Mouse (Mus musculus): ENCODE measurements around the gene Gemin7.

The Gemin7 gene

DNA sequence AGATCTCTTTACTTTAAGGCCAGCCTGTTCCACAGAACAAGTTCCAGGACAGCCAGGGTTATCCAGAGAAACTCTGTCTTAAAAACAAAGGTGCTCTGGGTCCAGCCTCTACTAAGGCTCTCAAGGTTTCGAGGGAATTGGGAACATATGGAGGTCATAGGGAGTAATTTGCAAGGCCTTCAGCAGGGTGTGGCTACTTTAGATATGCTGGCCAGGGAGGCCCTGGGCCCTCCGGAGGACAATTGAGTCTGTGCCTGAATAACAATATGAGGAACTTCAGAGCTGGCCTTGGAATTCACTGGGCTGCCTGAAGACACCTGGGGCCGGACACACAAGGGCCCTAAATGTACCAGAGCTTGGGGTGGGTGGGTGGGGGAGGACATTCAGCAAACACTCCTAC, 1.8 kb downstream of the Gemin7 start:
- no peak for DNase-seq

DNA sequence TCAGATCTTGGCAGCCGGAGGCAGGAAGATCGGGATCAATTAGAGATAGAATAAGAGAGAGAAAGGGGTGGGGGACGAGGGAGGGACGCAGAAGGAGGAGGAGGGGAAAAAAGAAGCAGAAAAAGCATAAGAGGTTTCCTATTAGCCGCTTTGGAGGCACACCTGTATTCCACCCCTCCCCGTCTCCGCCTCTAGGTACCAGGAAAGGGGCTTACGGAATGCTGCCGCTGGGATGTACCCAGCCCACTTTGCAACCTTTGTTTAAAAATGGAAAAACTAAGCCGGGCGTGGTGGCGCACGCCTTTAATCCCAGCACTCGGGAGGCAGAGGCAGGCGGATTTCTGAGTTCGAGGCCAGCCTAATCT, 3.6 kb downstream of the Gemin7 start:
- no peak for DNase-seq

DNA sequence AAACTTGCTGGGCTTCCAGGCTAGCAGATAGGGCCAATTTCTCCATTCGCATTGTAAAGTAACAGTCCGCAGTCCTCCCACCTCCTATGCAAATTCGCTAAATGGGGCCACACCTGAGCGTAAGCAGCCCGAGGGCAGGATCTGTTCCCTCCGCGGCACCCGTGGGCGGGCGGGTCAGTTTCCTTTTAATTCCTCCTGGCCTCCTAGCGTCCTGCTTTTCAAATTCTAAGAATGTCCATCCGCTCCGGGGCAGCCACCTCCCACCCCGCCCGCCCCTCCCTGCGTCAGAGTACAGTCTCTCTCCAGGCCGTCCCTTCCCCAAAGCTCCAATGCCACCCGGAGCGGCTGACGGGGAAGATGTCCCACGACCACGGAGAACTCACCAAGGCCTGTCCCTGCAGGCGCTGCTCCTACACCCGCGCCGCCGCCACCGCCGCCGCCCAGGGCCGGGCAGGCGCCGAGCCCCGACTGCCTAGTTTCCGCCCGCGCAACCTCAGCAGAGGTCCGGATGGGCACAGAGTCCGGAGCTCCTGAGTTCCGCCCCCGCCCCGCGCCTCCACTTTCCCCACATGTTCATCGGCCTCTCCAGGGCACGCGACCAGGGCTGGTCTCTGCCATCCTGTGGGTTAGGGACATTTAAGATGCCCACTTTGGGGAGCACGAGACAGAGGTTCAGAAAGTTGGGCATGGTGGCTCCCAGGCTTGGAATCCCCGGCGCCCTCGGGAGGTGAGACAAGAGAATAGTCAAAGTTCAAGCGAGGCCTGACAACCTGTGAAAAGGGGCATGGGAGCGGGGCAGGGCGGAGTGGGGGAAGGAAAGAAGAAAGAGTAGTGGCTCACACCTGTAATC, 4.2 kb downstream of the Gemin7 start:
- peak; percentile 86 to 89 for DNase-seq

DNA sequence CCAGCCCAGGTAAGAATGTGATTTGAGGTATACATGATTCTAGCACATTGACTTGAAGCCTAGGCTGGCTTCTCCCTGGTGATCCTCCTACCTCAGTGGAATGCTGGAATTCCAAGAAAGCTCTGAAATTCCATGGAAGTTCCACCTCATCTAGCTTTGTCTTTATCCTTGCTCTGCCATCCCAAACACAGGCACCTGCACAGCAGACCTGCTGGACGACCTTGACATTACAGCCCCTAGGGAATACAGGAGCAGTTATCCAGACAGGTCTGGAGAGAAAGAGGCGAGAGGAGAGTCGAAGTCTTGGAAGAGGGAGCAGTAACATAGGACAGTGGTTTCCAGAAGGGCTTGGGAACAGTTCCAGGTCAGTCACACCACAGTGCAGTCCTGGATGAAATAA, 7.7 kb downstream of the Gemin7 start:
- no peak for DNase-seq

DNA sequence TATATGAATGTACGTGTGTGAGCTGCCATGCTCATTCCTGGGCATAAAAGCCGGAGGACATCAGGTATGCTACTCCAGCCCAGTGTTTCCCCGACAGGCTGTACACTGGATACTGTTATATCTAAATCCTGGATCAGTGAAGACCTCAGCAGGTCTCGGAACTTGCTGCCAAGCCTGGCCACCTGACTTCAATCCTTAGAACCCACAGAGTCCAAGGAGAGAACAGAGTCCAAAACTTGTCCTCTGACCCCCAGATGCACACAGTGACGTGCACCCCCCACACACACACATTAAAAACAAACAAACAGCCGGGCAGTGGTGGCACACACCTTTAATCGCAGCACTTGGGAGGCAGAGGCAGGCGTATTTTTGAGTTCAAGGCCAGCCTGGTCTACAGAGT, 10.0 kb downstream of the Gemin7 start:
- no peak for DNase-seq

DNA sequence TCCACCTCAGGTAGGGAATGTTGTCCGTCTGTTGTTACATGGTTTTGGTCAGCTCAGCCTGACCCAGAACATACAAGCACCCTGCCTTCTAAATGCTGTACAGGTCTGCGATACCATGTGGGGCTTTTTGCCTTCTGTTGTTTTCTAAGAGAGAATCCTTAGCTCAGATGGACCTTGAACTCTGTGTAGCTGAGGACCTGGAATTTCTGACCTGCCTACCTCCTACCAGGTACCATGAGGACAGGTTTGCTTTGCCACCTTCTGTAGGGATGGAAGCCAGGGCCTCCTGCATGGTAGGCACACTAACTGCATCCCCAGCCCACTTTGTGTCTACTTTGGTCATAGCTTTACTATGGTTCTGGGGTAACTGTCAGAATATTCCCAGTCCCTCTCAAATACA, 11.6 kb downstream of the Gemin7 start:
- DNase-seq = no peak

DNA sequence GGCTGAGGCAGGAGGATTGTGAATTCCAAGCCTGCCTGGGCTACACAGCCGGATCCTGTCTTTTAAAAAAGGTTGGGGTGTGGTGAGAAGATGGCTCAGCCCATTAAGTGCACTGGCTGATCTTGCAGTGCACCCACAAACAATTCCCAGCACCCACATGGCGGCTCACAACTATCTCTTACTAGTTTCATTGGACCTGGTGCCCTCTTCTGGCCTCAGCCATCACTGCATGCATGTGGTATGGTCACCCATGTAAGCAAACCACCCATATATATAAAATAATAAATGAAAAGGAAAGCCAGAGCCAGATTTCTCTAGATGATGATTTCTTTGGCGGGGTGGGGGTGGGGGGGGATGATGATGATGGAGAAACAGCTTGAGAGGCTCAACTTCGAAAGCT, 12.9 kb downstream of the Gemin7 start:
- DNase-seq = peak; percentile 35 to 42

DNA sequence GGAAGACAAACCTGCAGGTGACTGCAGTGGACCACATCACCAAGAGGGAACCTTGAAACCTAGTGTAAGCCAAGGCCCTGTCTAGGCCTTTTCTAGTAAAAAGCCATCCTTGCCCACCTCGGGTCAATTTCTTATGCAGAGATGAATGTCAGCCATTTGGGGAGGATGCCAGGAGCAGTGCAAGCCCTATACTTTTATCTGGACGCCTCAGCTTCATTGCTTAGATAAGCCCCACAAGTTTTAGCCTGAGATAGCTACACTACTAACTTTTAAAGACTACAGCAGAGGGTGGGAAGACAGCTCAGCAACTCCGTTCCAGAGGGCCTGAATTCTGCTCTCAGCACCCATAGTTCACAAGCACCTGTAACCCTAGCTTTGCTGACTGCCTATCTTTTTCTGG, 13.5 kb downstream of the Gemin7 start:
- DNase-seq = no peak

DNA sequence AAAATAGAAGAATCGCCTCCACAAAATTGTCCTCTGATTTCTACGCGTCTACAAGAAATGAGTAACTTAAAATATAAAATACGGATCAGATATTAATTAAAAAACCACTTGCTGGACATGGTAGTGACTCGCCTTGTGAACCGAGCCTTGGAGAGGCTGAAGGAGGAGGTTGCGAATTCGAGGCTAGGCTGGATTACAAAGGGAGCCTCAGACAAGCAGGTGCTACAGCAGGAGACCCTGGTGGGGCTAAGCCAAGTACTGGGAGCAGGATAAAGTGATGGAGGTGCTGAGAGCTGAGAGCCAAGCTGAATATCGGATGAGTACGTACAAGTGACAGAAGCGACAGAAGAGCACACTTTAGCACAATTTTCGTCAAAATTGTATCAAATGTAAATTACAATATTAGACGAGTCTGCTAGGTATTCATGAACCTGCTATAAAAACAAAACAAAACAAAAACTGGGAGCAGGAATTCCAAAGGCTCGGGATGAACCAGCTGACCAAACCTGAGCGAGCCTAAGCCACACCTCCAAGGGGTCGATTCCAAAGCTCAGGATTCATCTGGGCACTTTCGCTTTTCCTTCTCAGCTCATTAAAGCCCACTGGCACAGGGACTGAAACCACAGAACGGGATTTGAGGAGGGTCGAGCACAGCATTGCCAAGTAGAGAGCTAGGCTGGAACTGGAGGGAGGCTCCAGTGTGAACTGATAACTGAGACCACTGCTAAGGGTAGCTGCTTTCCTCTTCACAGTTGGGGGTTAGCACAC, 14.6 kb downstream of the Gemin7 start, which contains the start of gene Ppp1r37:
TSS of gene Ppp1r37 (minus strand) at position 434 of the 768 bp plus-strand sequence.
- peak; percentile 67 to 78 for DNase-seq

DNA sequence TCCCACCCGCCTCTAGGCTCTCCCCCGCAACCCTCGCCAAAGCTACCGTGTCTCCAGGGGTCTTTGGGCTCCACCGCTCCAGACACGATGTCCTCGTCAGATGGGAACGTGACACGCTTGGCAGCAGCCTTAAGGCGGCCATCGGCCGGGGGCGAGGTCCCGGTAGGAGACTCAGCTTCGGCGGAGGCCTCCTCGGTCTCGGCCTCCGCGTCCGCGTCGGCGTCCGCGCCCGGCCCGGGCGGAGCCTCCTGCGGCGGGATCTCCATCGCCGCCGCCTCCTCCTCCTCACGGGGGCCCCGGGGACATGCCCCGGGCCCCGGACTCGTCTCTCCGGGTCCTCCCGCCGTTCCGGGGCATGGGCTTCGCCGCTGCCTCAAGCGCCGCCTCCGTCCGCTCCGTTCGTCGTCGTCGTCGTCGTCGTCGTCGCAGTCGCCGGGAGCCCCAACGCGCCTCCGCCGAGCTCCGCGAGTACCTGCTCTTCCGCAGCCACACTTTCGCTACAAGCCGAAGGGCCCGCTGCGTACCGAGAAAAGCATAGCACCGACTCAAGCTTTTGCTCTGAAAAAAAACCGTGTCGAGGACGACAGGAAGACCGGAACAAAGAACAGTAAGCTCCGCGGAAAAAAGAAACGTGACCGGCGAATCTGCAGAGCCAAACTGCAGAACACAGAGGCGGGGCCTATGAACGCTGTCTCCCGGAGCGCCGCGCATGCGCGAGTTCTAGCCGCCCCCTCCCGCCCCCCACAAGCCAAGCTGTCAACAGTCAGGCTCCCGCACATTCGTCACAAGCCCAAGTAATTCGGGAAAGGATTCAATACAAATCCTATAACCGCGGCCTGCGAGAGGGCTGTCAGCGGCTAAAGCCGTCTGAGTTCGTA, 15.4 kb downstream of the Gemin7 start:
- DNase-seq = peak; percentile 97

DNA sequence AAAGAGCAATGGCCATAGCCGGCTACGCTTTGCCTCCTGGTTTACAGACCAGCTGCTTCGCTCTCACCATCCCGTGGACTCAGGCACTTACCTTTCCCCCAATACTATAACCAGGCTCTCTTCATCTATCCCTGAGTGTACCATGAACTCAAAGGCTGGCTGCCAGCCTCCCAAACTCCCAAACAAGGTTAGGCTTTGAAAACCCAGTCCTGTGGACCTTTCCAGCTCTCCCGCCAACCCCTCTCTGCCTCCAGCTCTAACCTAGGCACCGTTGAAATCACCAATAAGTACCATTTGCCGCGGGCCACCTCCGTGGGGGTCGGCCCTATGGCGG, 16.0 kb downstream of the Gemin7 start:
- DNase-seq = no peak

DNA sequence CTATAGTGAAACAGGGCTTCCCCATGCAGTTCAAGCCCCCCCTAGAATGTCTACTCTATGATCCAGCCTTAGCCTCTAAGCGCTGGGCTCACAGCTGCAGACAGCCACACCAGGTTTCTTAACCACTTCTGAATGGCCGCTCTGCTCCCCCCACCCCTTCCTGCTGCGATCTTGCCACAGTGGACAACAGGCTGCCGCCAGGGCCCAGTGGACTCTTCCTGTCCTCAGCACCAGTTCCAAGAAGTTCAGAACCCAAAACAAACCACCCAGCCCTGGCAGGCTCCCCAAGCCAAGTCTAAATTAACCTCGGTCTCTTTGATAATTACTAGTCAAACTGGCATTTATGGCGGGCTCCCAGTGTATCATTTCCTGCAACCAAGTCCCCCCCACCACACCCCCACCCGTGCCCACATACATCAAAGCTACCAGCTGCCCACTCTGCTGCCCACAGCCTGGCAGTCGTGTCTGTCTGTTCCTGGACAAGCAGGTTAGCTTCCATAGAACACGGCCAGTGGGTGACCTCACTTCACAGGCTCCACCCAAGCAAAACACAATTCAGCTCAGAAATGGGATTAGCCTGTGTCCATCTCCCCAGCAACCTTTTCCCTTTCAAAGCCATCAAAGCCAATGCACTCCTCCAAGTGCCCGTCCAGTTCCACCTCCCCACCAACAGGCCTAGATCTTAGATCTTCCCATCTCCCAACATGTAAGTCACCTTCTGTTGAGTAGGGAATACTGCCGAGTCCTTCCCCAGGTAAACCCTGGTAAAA, 16.7 kb downstream of the Gemin7 start:
- DNase-seq = peak in 1 of 2 experiments; percentile 39

DNA sequence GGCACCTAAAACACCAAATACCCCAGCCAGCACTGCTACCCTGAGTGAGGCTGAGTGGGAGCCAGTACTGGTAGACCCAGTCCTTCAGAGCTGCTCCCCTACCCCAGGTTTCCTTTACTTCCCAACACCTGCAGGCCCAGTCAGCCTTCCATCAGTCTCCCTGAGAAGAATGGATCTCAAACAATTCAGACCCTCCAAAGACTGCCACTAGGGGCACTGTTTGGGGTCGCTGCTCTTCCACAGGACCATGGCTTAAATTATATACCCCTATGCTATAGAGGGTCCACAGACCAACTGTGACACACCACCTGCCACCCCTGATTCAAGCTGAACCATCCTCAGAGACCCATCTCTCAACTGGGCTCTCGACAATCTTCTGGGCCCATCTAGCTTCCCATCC, 18.4 kb downstream of the Gemin7 start:
- peak; percentile 48 to 65 for DNase-seq

DNA sequence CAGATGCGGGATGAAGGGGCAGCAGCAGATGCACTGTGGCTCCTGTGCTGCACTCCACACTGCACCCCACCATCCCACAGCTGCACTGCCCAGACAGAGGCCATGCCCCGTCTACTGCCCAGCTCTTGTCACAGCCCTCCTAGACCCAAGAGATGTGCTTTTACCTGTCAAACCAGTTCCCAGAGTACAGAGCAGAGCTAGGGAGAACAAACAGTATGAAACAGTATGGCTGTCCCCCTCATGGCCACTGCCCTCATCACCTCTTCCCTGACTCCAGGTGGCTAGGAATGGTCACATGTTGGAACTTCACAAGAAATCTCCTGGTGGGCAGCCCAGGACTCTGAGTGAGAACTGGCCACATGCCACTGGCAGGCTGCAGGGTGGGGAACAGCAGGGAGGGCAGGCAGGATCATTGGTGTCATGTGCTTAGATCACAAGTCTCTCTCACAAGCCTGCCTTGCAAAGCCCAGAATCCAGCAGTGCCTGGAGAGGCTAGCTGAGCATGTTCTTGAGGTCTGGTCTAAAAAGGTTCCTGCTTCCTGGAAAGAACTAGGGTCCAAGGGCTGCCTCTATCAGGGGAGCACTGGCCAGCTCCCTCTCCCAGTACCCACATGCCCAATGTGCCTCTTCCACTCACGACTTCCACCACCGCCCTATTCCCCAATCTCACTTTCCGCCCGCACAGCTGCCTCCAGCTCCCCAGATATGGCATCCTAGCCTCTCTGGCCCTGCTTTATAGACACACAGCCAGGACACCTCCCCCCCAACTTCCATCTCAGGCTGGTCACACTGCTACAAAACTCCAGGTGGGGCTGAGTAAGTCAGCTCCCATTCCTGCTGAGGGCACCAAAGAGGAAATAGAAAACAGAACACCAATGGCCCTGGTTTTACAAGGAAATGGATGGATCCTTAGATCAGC, 19.2 kb downstream of the Gemin7 start:
- no peak for DNase-seq

DNA sequence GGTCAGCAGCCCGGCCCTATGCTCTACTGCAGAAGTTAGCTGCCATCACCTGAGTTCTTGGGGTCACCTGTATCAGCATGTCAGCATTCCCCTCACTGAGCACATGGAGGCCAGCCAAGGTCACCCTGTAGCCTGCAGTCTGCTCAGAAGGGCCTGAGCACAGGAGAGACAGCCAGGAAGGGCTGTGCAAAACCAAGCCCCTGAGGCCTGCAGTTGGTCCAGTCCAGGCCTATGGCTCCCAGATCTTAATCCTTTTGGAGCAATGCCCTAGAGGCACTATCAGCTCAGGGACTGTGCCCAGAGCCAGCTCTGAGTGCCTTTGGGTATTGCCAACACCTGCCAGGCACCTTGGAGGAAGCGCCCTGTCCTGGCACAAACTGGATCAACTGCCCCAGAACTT, 20.3 kb downstream of the Gemin7 start:
- DNase-seq = peak; percentile 28 to 34

DNA sequence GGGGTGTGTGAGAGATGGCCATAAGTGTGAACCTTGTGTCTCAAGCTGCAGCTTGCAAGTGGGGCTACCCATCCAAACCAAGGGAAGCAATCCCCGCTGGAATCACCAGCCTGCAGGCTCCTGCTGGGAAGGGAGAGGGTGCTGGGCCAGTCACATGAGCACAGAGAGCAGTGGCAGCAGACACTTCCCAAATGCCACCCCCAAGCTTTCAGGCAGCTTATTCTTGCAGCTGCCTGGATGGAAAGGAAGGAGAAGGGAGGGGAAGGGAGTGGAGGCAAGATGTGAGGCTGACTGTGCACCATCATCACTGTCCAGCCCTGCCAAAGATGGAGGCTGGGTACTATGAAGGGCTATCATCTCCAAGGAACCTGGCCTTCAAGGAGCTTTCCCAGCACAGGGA, 23.2 kb downstream of the Gemin7 start:
- no peak for DNase-seq

DNA sequence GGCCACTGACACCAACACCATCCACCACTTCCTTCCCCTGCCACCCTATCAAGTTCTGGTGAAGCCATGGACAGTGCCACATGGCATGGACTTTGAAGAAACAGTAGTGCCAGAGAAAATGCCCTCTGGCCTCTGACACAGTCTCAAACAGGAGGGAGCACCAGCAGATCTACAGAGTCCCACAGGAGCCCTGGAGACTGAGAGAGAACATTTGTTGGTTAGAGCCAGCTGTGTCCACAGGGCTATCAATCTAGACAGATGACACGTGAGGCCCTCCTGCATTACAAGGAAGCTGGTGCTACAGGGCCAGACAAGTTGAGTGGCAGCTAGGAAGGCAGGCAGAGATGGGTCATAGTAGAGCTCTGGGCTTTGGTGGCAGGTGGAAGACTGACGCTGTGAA, 25.0 kb downstream of the Gemin7 start:
- no peak for DNase-seq

DNA sequence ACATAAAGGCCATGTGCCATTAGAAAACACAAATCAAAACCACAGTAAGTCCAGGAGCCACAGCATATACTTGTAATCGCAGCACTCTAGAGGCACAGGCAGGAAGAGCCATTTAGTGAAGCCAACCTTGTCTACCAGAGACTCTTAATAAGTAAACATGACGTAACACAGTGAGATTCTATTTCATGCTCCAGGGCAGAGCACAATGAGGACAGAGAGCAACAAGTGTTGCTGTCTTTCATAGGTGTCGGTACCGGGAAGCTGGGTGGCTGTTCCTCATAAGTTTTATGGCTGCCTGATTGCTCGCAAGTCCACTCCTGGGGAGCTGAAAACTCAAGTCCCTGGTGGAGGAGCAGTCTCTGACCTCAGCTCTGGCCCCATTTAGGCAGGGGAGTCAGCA, 25.8 kb downstream of the Gemin7 start:
- DNase-seq = no peak

DNA sequence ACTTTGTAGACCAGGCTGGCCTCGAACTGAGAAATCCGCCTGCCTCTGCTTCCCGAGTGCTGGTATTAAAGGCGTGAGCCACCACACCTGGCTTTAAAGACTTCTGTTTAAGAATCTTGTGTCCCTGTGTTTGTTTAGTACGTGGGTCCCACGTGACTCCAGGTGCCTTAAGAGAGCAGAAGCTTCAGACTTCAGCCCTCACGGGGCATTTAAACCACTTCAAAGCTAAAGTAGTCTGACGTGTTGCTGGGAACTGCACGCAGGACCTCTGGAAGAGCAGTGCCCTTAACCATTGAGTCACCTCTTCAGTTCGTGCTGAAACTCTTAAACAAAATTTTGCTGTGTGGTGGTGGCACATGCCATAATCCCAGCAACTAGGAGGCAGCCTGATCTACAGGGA, 28.0 kb downstream of the Gemin7 start:
- DNase-seq = no peak

DNA sequence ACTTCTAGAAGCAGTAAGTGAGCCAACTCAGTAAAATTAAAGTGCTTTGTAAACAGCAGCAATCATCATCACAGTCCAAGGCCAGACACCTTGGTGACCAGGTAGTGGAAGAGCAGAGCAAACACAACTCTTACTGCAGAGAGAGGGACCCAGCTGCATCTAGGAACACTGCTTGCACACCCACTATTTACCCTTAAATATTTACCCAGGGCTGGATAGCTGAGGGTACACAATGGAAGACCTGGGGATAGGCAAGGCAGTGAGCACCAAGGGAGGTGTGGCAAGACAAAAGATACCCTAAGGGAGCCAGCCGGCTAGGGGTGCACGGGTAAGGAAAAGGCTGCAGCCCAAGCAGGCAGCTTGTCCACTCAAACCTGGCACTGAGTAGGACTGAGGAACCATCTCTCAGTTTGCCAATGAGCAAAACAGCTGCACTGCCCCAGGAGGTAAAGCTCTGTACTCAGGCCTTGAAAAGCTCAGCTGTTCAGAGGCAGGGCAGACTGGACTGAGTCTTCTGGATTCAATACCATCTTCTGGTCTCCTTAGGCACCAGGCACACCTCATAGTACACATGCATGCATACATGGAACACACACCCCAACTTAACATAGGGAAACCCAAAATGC, 29.9 kb downstream of the Gemin7 start:
- no peak for DNase-seq

DNA sequence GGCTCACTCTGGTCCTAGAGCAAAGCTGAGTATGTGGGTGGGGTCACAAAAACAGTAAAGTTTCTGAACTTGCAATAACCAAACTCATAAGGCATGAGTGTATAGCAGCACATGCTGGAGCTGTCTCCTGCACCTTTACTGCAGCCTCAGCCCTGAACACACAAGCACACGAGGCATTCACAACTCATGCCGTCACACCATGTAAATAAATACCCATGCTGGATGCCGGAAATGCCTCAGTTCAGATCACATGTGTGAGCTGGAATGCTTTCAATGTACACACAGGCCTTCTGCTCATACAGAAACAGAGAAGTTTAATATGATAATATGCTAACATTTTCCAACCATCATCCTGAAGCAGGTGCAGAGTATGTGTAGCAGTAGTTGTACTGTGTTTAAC, 31.4 kb downstream of the Gemin7 start:
- DNase-seq = no peak

Data from cerebellum, postnatal 10 days (tissue).